Mouse (Mus musculus) heart, postnatal 10 days (tissue): ENCODE data around the gene Dab1. TPM values are rescaled to one million over a fixed set of nuclear protein-coding genes. Genes with fewer than 3 reads are reported as not detected.

ENCODE experiments used
- DNase-seq, 2 experiments: peaks; one replicate each; pipeline ENCODE4 v3.0.0; 2021
- intact Hi-C: fragments of 180-260 bp; cut with DNase I; formaldehyde crosslinking; loops from one replicate; pipeline ENCODE4 v1.15.1; 2025
- total RNA-seq, 2 experiments: library from RNA; stranded (reverse); gene quantifications; 2 replicates each; pipeline ENCODE4 v1.2.3; 2021

Dab1 gene
- total RNA-seq, 2 experiments from 2014 or later = 0.40 to 0.43 TPM

GRCm38 (mm10) chr4:104769602-104770001 is 1150.4 kb downstream of the Dab1 start:
- intact Hi-C loops = no loop called here
- DNase-seq = no peak

- intact Hi-C loops = no loop called here
Observed at GRCm38 (mm10) chr4:104770331-104770730, 1151.2 kb downstream of the Dab1 start.

GRCm38 (mm10) chr4:104775601-104776000 is 1156.4 kb downstream of the Dab1 start:
- no peak for DNase-seq
- intact Hi-C loops = no loop called here

More at GRCm38 (mm10) chr4:104770331-104770730, 1151.2 kb downstream of the Dab1 start:
- DNase-seq = no peak

- no peak for DNase-seq
- intact Hi-C loops = no loop called here
Observed at GRCm38 (mm10) chr4:104779460-104779859, 1160.3 kb downstream of the Dab1 start.

GRCm38 (mm10) chr4:104781441-104781840 is 1162.3 kb downstream of the Dab1 start:
- intact Hi-C loops = no loop called here
- no peak for DNase-seq

- intact Hi-C loops = no loop called here
- no peak for DNase-seq
Observed at GRCm38 (mm10) chr4:104782346-104782745, 1163.2 kb downstream of the Dab1 start.

GRCm38 (mm10) chr4:104792111-104792510 is 1173.0 kb downstream of the Dab1 start:
- intact Hi-C loops = no loop called here
- no peak for DNase-seq
